Mouse (Mus musculus): ENCODE data around the gene Map4k2. TPM values are rescaled to one million over a fixed set of nuclear protein-coding genes. Genes with fewer than 3 reads are reported as not detected.

The Map4k2 gene
- polyA plus RNA-seq, 2 experiments from 2014 or later = 77.5 to 135 TPM

- ATAC-seq = no peak
Measured at GRCm38 (mm10) chr19:6347615-6348014, 6.7 kb downstream of the Map4k2 start.

- ATAC-seq = no peak
Measured at GRCm38 (mm10) chr19:6348717-6349116, 7.8 kb downstream of the Map4k2 start.

- no peak for ATAC-seq
Measured at GRCm38 (mm10) chr19:6349215-6349983, 8.5 kb downstream of the Map4k2 start.

- ATAC-seq = no peak
Measured at GRCm38 (mm10) chr19:6351431-6352106, 10.6 kb downstream of the Map4k2 start.

GRCm38 (mm10) chr19:6352107-6352505, 11.2 kb downstream of the Map4k2 start:
- ATAC-seq = no peak

GRCm38 (mm10) chr19:6354030-6354429, 13.1 kb downstream of the Map4k2 start:
- ATAC-seq = no peak

- ATAC-seq = no peak
Measured at GRCm38 (mm10) chr19:6361291-6361690, 20.4 kb downstream of the Map4k2 start.

- ATAC-seq = peak; percentile 75
Measured at GRCm38 (mm10) chr19:6363091-6363410, 22.1 kb downstream of the Map4k2 start.

GRCm38 (mm10) chr19:6363411-6364240, 22.7 kb downstream of the Map4k2 start, which contains the start of gene Sf1:
Gene Sf1, plus strand, starts transcription at chr19:6363690.
- peak; percentile 84 for ATAC-seq

- peak; percentile 4 for ATAC-seq
Measured at GRCm38 (mm10) chr19:6364317-6364725, 23.4 kb downstream of the Map4k2 start.

- no peak for ATAC-seq
Measured at GRCm38 (mm10) chr19:6364842-6365241, 23.9 kb downstream of the Map4k2 start.

GRCm38 (mm10) chr19:6370175-6370574, 29.2 kb downstream of the Map4k2 start:
- no peak for ATAC-seq

- no peak for ATAC-seq
Measured at GRCm38 (mm10) chr19:6372433-6372832, 31.5 kb downstream of the Map4k2 start.

- peak; percentile 64 for ATAC-seq
Measured at GRCm38 (mm10) chr19:6373539-6374400, 32.8 kb downstream of the Map4k2 start.

GRCm38 (mm10) chr19:6374571-6374970, 33.6 kb downstream of the Map4k2 start:
- ATAC-seq = no peak

- no peak for ATAC-seq
Measured at GRCm38 (mm10) chr19:6375423-6376254, 34.7 kb downstream of the Map4k2 start.

- ATAC-seq = no peak
Measured at GRCm38 (mm10) chr19:6376255-6376564, 35.3 kb downstream of the Map4k2 start.

GRCm38 (mm10) chr19:6376643-6377042, 35.7 kb downstream of the Map4k2 start:
- ATAC-seq = no peak

GRCm38 (mm10) chr19:6377327-6378040, 36.5 kb downstream of the Map4k2 start:
- no peak for ATAC-seq

GRCm38 (mm10) chr19:6380411-6381166, 39.7 kb downstream of the Map4k2 start:
- ATAC-seq = no peak

Measured in CD4-positive, CD25-positive, alpha-beta regulatory T cell, adult 4 months (primary cell).